Mouse (Mus musculus) megakaryocyte, embryonic 14.5 days (primary cell): Measurements from ENCODE around the gene Mvd. TPM values are rescaled to one million over a fixed set of nuclear protein-coding genes. Genes with fewer than 3 reads are reported as not detected.

Source experiments
- H3K27me3 ChIP-seq: replicated peaks from 2 replicates; pipeline ENCODE3; 2012; ENCODE audit warnings: inconsistent platforms
- H3K36me3 ChIP-seq: replicated peaks from 2 replicates; pipeline ENCODE3; 2012; ENCODE audit warnings: low read length, inconsistent platforms, mixed read lengths
- H3K4me1 ChIP-seq: 2 replicates; pipeline ENCODE4 v1.6.1; 2012; ENCODE audit warnings: inconsistent platforms
- H3K4me3 ChIP-seq: replicated peaks from 2 replicates; pipeline ENCODE3; 2012; ENCODE audit warnings: moderate library complexity, mild to moderate bottlenecking, inconsistent platforms
- H3K9me3 ChIP-seq: 2 replicates; pipeline ENCODE4 v1.6.1; 2012; ENCODE audit warnings: inconsistent platforms
- FLI1 ChIP-seq: IDR thresholded peaks from 2 replicates; pipeline ENCODE4 v1.6.1; 2012; ENCODE audit warnings: low read length, inconsistent platforms, mixed read lengths
- GATA1 ChIP-seq: IDR thresholded peaks from 3 replicates; pipeline ENCODE4 v1.6.1; 2012; ENCODE audit warnings: mixed read lengths, low read length, inconsistent platforms, borderline replicate concordance
- polyA plus RNA-seq: library from polyadenylated mRNA; stranded (reverse); fragments of >175 nt; gene quantifications from 2 replicates; pipeline ENCODE4 v1.2.3, GENCODE M21; 2012; ENCODE audit warnings: low replicate concordance; ENCODE audit not compliant: insufficient read depth

The Mvd gene
- polyA plus RNA-seq, 1 experiment, result 142 TPM

DNA sequence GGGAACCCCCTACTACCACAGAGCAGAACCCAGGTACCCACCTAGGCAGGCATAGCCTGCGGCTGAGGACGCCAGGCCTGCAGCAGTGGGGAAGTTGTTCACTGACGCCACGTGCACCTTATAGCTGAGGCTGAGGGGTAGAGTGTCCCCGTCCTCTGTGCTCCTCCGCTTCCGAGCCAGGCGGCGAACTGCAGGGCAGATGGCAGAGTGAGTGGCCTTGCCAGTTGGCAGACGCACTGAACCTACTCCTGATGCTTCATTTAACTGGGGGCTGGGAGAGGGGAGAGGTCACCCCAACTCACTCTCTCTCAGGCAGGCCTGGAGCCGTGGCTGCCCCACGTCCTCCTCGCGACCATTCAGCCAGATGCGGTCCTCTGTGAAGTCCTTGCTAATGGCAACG lies 3.9 kb downstream of the Mvd start:
- H3K36me3 ChIP-seq, result peaks cover 73% of the 10 kb centered on the region
- H3K4me3 ChIP-seq, result peak overlapping the region; percentile 64
- no peaks in the 10 kb centered on the region for H3K9me3 ChIP-seq
- H3K27me3 ChIP-seq, result no peaks in the 10 kb centered on the region
- peaks cover 81% of the 10 kb centered on the region for H3K4me1 ChIP-seq
- TF ChIP-seq GATA1 (no peak), FLI1 (no peak)

GRCm38 (mm10) chr8:122437708-122438331 lies 5.4 kb downstream of the Mvd start:
- no peaks in the 10 kb centered on the region for H3K27me3 ChIP-seq
- no peaks in the 10 kb centered on the region for H3K9me3 ChIP-seq
- H3K36me3 ChIP-seq, result peaks cover 88% of the 10 kb centered on the region
- peak overlapping the region; percentile 84 for H3K4me3 ChIP-seq
- H3K4me1 ChIP-seq, result peaks cover 94% of the 10 kb centered on the region
- TF ChIP-seq GATA1 (no peak), FLI1 (no peak)

DNA sequence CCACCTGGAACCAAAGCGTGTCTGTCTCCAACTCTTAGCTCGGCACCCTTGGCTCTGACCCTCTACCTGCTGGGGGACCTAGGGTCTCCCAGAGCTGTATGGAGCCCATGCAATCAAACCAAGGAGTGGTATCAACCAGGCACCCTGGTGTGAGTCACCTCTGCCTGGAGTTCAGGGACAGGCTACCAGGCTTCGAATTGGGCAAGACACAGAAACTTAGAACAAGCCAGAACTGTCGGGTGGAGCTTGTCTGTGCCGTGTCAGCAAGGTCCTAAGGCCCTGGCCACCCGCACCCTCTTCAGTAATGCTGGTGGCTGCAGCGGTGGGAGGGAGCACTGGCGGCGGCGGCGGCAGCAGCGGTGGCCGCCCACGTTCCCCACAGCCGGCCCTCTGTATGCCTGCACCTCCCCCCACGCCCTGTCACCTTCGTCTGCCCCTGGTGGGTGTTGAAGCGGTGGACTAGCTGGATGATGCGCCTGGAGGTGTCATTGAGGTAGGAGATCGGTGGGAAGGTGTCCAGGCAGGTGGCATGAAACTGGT lies 6.6 kb downstream of the Mvd start:
- Histone ChIP-seq H3K4me3 (peak overlapping the region; percentile 77), H3K36me3 (peaks cover 92% of the 10 kb centered on the region), H3K9me3 (no peaks in the 10 kb centered on the region), H3K27me3 (no peaks in the 10 kb centered on the region), H3K4me1 (peaks cover 94% of the 10 kb centered on the region)
- TF ChIP-seq GATA1 (no peak), FLI1 (no peak)

DNA sequence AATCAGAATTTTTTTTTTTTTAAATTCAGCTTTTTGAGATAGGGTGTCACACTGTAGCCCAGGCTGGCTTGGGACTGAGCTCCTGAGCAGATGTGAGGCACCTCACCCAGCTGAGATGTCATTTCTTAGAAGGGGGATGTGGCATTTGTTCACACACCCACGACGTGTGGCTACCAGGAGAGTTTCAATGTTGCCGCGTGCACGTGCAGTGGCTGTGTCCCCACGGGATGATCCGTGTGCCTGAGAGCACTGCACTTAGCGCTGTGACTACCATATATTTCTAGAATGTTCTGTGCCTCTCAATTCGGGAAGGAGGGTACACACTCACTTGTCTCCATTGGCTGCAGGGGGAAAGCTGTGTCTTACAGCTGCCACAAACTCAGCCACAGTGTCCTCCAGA lies 7.1 kb downstream of the Mvd start:
- no peaks in the 10 kb centered on the region for H3K9me3 ChIP-seq
- peak overlapping the region; percentile 47 for H3K4me3 ChIP-seq
- H3K4me1 ChIP-seq, result peaks cover 94% of the 10 kb centered on the region
- TF ChIP-seq FLI1, result no peak
- TF ChIP-seq GATA1, result no peak
- peaks cover 94% of the 10 kb centered on the region for H3K36me3 ChIP-seq
- H3K27me3 ChIP-seq, result no peaks in the 10 kb centered on the region

DNA sequence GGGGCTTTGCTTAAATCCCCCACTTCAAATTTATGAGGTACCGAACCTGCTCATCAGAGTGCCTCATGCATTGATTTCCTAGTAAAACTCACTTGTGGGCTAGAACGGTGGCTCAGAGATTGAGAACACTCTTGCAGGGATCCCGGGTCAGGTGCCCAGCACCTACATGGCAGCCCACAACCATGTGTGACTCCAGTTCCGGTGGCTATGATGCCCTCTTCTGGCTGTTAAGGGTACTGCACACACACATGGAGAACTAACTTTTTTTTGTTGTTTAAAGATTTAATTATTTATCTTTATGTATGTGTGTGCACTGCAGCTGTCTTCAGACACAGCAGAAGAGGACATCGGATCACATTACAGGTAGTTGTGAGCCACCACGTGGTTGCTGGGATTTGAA lies 7.8 kb downstream of the Mvd start:
- Histone ChIP-seq H3K4me3 (no peak overlapping the region), H3K27me3 (no peaks in the 10 kb centered on the region), H3K4me1 (peaks cover 94% of the 10 kb centered on the region), H3K36me3 (peaks cover 94% of the 10 kb centered on the region), H3K9me3 (no peaks in the 10 kb centered on the region)
- TF ChIP-seq GATA1, result no peak

DNA sequence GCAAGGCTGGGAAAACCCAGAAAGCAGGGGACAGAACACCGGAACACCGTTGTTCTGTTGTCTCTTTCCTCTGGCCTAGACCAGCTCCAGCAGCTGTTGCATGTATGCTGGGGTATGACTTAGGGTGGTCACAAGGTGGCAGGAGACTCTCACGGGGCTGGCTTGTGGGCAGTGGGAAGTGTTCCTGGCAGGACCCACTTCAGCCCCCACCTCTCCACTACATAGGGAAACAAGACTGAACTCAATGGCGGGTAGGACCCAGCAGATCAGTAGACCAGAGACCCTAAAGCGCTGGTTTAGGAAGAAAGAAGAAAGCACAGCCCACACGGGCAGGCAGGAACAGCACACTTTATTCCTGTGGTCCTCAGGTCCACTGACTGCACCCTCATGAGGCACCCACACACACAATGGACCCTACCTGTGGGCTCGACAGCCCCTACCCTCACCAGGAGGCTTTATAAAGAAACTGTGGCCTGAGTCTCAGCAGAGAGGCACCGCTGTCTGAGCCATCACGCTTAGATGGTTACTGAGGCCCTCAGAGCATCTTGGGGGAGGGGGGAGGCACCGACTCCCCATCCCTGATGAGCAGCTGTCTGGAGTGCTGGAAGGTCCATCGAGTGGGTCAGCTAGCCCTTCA lies 9.8 kb downstream of the Mvd start:
- TF ChIP-seq GATA1 (no peak), FLI1 (no peak)
- Histone ChIP-seq H3K4me3 (peak overlapping the region; percentile 92), H3K27me3 (no peaks in the 10 kb centered on the region), H3K9me3 (no peaks in the 10 kb centered on the region), H3K36me3 (peaks cover 91% of the 10 kb centered on the region), H3K4me1 (peaks cover 94% of the 10 kb centered on the region)

DNA sequence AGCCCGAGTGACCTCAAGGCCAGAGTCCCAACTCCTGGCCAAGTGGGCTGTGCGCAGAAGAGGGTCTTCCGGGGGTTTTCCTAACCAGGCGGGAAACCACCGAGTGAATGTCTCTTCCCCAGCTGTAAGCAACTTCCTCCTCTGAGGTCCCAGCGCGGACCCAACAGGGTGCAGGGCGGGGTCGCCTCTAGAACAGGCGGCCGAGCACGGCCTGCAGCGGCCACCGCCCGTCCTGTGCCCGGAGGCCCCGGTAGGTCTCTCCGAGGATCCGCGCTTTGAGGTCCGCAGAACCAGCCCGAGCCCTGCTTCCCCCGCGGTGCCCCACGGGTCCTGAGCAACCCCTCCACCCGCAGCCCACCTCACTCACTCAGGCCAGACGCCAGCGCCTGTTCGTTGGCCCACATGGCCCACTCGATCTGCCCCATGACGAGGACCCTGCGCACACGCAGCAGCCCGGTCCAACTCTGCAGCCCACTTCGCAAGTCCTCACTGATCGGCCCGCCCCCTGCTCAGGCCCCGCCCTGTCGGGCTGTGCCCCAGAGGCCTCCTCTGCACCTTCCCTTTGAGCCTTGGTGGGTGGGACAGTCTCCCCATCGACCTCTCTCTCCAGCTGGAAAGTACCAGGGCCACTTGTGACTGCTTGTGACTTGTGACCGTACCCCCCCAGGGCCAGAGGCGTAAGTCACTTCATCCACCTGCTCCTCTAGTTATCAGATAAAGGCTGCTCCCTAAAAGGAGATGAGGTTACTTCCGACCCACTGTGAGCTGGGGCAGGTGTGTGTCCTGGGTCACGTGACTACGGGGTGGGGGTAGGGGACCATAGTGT lies 10.6 kb downstream of the Mvd start, which contains the start of gene Cyba:
Cyba (minus strand) TSS at position 488 of the 826 bp plus-strand sequence.
- peaks cover 94% of the 10 kb centered on the region for H3K4me1 ChIP-seq
- TF ChIP-seq GATA1 (no peak), FLI1 (no peak)
- H3K27me3 ChIP-seq, result no peaks in the 10 kb centered on the region
- peak within 1 kb of the TSS; percentile 92 for H3K4me3 ChIP-seq
- no peaks in the 10 kb centered on the region for H3K9me3 ChIP-seq
- peaks cover 91% of the 10 kb centered on the region for H3K36me3 ChIP-seq

DNA sequence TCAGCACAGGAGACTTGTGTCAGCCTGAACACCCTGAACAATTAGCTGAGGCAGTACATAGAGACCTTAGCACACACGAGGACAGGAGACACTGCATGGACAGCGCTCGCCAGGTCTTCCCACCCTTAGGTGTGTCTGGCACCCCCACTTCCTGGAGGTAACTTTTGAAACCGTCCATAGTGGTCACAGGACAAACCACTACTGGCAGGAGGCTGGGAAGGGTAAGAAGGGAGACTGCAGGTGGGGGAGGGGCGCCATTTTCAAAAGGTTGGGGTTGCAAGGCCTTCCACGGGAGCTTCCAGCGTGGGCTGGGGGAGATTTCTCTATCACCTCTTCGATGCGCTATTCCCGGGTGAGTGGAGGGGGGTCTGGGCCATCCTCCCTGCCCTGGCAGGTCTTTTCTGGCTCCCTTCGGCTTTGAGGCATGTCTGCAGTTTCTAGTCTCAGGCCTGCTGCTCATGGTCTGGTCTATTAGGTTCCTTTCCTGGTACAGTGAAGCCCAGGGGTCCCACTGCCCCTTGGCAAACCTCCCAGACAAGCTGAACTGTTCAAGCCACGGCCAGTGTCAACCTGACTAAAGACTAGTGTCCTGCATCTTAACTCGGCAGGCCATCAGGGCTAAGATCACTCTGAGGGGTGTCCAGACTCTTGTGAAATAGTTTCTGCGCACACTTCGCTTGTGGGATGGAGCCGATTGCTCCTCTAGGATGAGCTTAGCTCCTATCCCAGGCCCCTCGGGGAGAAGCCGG lies 11.4 kb downstream of the Mvd start:
- H3K4me1 ChIP-seq, result peaks cover 94% of the 10 kb centered on the region
- H3K36me3 ChIP-seq, result peaks cover 91% of the 10 kb centered on the region
- H3K9me3 ChIP-seq, result no peaks in the 10 kb centered on the region
- TF ChIP-seq GATA1 (no peak), FLI1 (no peak)
- H3K27me3 ChIP-seq, result no peaks in the 10 kb centered on the region
- peak overlapping the region; percentile 92 for H3K4me3 ChIP-seq

GRCm38 (mm10) chr8:122430646-122431045 lies 12.6 kb downstream of the Mvd start:
- no peaks in the 10 kb centered on the region for H3K27me3 ChIP-seq
- H3K9me3 ChIP-seq, result no peaks in the 10 kb centered on the region
- TF ChIP-seq FLI1 (no peak), GATA1 (no peak)
- H3K36me3 ChIP-seq, result peaks cover 91% of the 10 kb centered on the region
- H3K4me3 ChIP-seq, result peak overlapping the region; percentile 92
- peaks cover 98% of the 10 kb centered on the region for H3K4me1 ChIP-seq
